Mouse (Mus musculus) kidney, postnatal 14 days (tissue): ENCODE measurements around the gene Jade2.
A peak's percentile ranks its signal among the peaks of the same experiment; 100 is the strongest.

Experiments
- DNase-seq: peaks from one replicate; pipeline ENCODE4 v3.0.0; 2022; ENCODE audit warnings: mixed read lengths

Jade2 gene

GRCm38 (mm10) chr11:51777478-51777877, 80.0 kb downstream of the Jade2 start:
- no peak for DNase-seq

GRCm38 (mm10) chr11:51775507-51775906, 81.9 kb downstream of the Jade2 start:
- no peak for DNase-seq

DNA sequence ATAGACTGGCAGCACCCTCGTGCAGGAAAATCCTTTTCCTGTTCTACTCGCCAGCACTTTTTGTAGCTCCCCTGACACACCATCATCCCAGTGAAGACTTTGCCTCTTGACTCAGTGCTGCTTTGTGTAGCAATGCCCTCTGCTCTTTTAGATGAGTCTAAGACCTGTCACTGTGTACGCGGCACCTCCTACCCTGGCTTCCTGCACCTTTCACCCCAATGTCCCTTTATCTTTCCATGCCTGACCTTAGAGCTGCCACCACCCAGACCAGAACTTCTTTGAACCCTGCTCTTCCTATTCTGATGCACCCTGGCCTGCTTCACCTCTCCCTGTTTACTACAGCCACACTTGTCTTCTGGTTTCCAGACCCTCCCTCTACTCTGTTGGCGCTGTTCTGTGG, 89.2 kb downstream of the Jade2 start:
- no peak for DNase-seq

- peak; percentile 66 for DNase-seq
Measured at GRCm38 (mm10) chr11:51767579-51768220, 89.8 kb downstream of the Jade2 start.

DNA sequence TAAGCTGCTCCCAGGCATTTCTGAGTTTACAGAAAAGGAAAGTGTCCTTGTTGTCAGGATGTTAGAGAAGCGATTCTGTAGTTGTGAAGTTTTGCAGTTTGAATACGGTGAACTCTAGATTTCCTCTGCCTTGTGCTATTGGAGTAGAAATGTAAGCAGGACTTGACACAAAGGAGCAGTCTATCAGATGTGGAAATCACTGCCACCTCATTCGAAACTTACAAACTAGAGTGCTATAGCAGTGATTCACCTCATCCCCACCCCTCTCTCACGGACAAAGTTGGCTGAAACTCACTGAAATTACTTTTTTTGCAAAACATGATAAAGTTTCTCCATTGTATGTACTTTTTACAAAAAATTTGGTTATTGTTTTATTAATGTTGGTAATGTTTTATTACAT, 92.6 kb downstream of the Jade2 start:
- DNase-seq: no peak

DNA sequence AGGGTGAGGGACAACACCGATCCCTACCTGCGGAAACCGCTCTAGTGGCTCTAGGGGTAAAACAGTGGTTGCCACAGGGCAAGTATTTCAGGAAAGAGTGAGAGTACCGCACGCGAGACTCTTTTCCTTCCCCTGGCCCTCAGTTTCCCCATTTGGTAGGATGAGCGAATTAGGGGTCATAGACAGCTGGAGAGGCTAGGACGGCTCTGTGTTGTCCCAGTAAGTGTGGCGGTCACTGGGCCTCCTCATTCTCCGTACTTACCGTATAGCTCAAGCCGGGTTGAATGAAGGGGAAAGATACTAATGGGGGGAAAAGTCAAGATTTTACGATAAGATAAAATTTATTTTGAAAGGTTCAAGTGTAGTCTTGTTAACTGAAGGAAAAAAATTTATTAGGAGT, 93.5 kb downstream of the Jade2 start:
- no peak for DNase-seq
